Mouse (Mus musculus): ENCODE results near the gene Olfr1150-ps1. TPM values are rescaled to one million over a fixed set of nuclear protein-coding genes. Genes with fewer than 3 reads are reported as not detected.

The Olfr1150-ps1 gene
- not detected for polyA plus RNA-seq (2014; fragmentation: Illumina TruSeq; extraction: RNeasy Lipid Tissue Mini Kit (QIAGEN cat#74804); ENCODE audit: low read depth, low replicate concordance)

GRCm38 (mm10) chr2:87843693-87844092, at the start of gene Olfr1150-ps1:
TSS of gene Olfr1150-ps1 (plus strand) at chr2:87843993.

GRCm38 (mm10) chr2:87800292-87800691, 43.5 kb upstream of the Olfr1150-ps1 start, which contains the start of gene Olfr1143:
TSS of gene Olfr1143 (plus strand) at chr2:87800592.

GRCm38 (mm10) chr2:87809522-87809921, 34.3 kb upstream of the Olfr1150-ps1 start, which contains the start of gene Olfr1145:
TSS of gene Olfr1145 (plus strand) at chr2:87809822.

GRCm38 (mm10) chr2:87830233-87830632, 13.6 kb upstream of the Olfr1150-ps1 start, which contains the start of gene Olfr1148:
TSS of gene Olfr1148 (plus strand) at chr2:87830533.

GRCm38 (mm10) chr2:87855562-87855961, 11.8 kb downstream of the Olfr1150-ps1 start, which contains the start of gene Olfr1151:
TSS of gene Olfr1151 (plus strand) at chr2:87855862.

GRCm38 (mm10) chr2:87866192-87866591, 22.4 kb downstream of the Olfr1150-ps1 start, which contains the start of gene Olfr1152:
TSS of gene Olfr1152 (plus strand) at chr2:87866492.

GRCm38 (mm10) chr2:87894662-87895061, 50.9 kb downstream of the Olfr1150-ps1 start, which contains the start of gene Olfr1153:
TSS of gene Olfr1153 (plus strand) at chr2:87894962.

Other genes starting within 250 kb of the Olfr1150-ps1 start
- gene Olfr1130, start 237.8 kb upstream of the Olfr1150-ps1 start, polyA plus RNA-seq (2014; fragmentation: Illumina TruSeq; extraction: RNeasy Lipid Tissue Mini Kit (QIAGEN cat#74804); ENCODE audit: low read depth, low replicate concordance) = not detected
- not detected for gene Olfr1131, start 216.9 kb upstream of the Olfr1150-ps1 start, polyA plus RNA-seq (2014; fragmentation: Illumina TruSeq; extraction: RNeasy Lipid Tissue Mini Kit (QIAGEN cat#74804); ENCODE audit: low read depth, low replicate concordance)
- not detected for gene Olfr1132, start 206.5 kb upstream of the Olfr1150-ps1 start, polyA plus RNA-seq (2014; fragmentation: Illumina TruSeq; extraction: RNeasy Lipid Tissue Mini Kit (QIAGEN cat#74804); ENCODE audit: low read depth, low replicate concordance)
- not detected for gene Olfr1133, start 196.6 kb upstream of the Olfr1150-ps1 start, polyA plus RNA-seq (2014; fragmentation: Illumina TruSeq; extraction: RNeasy Lipid Tissue Mini Kit (QIAGEN cat#74804); ENCODE audit: low read depth, low replicate concordance)
- not detected for gene Olfr1134, start 185.5 kb upstream of the Olfr1150-ps1 start, polyA plus RNA-seq (2014; fragmentation: Illumina TruSeq; extraction: RNeasy Lipid Tissue Mini Kit (QIAGEN cat#74804); ENCODE audit: low read depth, low replicate concordance)
- gene Olfr1135, start 170.3 kb upstream of the Olfr1150-ps1 start, polyA plus RNA-seq (2014; fragmentation: Illumina TruSeq; extraction: RNeasy Lipid Tissue Mini Kit (QIAGEN cat#74804); ENCODE audit: low read depth, low replicate concordance) = not detected
- gene Olfr1136, start 150.0 kb upstream of the Olfr1150-ps1 start, polyA plus RNA-seq (2014; fragmentation: Illumina TruSeq; extraction: RNeasy Lipid Tissue Mini Kit (QIAGEN cat#74804); ENCODE audit: low read depth, low replicate concordance) = not detected
- gene Olfr1137, start 130.8 kb upstream of the Olfr1150-ps1 start, polyA plus RNA-seq (2014; fragmentation: Illumina TruSeq; extraction: RNeasy Lipid Tissue Mini Kit (QIAGEN cat#74804); ENCODE audit: low read depth, low replicate concordance) = not detected
- not detected for gene Olfr1138, start 104.0 kb upstream of the Olfr1150-ps1 start, polyA plus RNA-seq (2014; fragmentation: Illumina TruSeq; extraction: RNeasy Lipid Tissue Mini Kit (QIAGEN cat#74804); ENCODE audit: low read depth, low replicate concordance)
- gene Olfr1140, start 100.2 kb upstream of the Olfr1150-ps1 start, polyA plus RNA-seq (2014; fragmentation: Illumina TruSeq; extraction: RNeasy Lipid Tissue Mini Kit (QIAGEN cat#74804); ENCODE audit: low read depth, low replicate concordance) = not detected
- gene Olfr1141, start 90.0 kb upstream of the Olfr1150-ps1 start, polyA plus RNA-seq (2014; fragmentation: Illumina TruSeq; extraction: RNeasy Lipid Tissue Mini Kit (QIAGEN cat#74804); ENCODE audit: low read depth, low replicate concordance) = not detected
- gene Olfr152, start 64.5 kb upstream of the Olfr1150-ps1 start, polyA plus RNA-seq (2014; fragmentation: Illumina TruSeq; extraction: RNeasy Lipid Tissue Mini Kit (QIAGEN cat#74804); ENCODE audit: low read depth, low replicate concordance) = not detected
- not detected for gene Olfr1143, start 43.4 kb upstream of the Olfr1150-ps1 start, polyA plus RNA-seq (2014; fragmentation: Illumina TruSeq; extraction: RNeasy Lipid Tissue Mini Kit (QIAGEN cat#74804); ENCODE audit: low read depth, low replicate concordance)
- gene Olfr1145, start 34.2 kb upstream of the Olfr1150-ps1 start, polyA plus RNA-seq (2014; fragmentation: Illumina TruSeq; extraction: RNeasy Lipid Tissue Mini Kit (QIAGEN cat#74804); ENCODE audit: low read depth, low replicate concordance) = not detected
- not detected for gene Olfr1148, start 13.5 kb upstream of the Olfr1150-ps1 start, polyA plus RNA-seq (2014; fragmentation: Illumina TruSeq; extraction: RNeasy Lipid Tissue Mini Kit (QIAGEN cat#74804); ENCODE audit: low read depth, low replicate concordance)
- not detected for gene Olfr1151, start 11.9 kb downstream of the Olfr1150-ps1 start, polyA plus RNA-seq (2014; fragmentation: Illumina TruSeq; extraction: RNeasy Lipid Tissue Mini Kit (QIAGEN cat#74804); ENCODE audit: low read depth, low replicate concordance)
- gene Olfr1152, start 22.5 kb downstream of the Olfr1150-ps1 start, polyA plus RNA-seq (2014; fragmentation: Illumina TruSeq; extraction: RNeasy Lipid Tissue Mini Kit (QIAGEN cat#74804); ENCODE audit: low read depth, low replicate concordance) = 0.06 TPM
- 0.15 TPM for gene Olfr1153, start 51.0 kb downstream of the Olfr1150-ps1 start, polyA plus RNA-seq (2014; fragmentation: Illumina TruSeq; extraction: RNeasy Lipid Tissue Mini Kit (QIAGEN cat#74804); ENCODE audit: low read depth, low replicate concordance)
- gene Olfr1154, start 61.2 kb downstream of the Olfr1150-ps1 start, polyA plus RNA-seq (2014; fragmentation: Illumina TruSeq; extraction: RNeasy Lipid Tissue Mini Kit (QIAGEN cat#74804); ENCODE audit: low read depth, low replicate concordance) = not detected
- not detected for gene Olfr1155, start 101.1 kb downstream of the Olfr1150-ps1 start, polyA plus RNA-seq (2014; fragmentation: Illumina TruSeq; extraction: RNeasy Lipid Tissue Mini Kit (QIAGEN cat#74804); ENCODE audit: low read depth, low replicate concordance)
- not detected for gene Olfr1156, start 109.1 kb downstream of the Olfr1150-ps1 start, polyA plus RNA-seq (2014; fragmentation: Illumina TruSeq; extraction: RNeasy Lipid Tissue Mini Kit (QIAGEN cat#74804); ENCODE audit: low read depth, low replicate concordance)
- gene Olfr1157, start 124.3 kb downstream of the Olfr1150-ps1 start, polyA plus RNA-seq (2014; fragmentation: Illumina TruSeq; extraction: RNeasy Lipid Tissue Mini Kit (QIAGEN cat#74804); ENCODE audit: low read depth, low replicate concordance) = not detected
- gene Olfr74, start 130.7 kb downstream of the Olfr1150-ps1 start, polyA plus RNA-seq (2014; fragmentation: Illumina TruSeq; extraction: RNeasy Lipid Tissue Mini Kit (QIAGEN cat#74804); ENCODE audit: low read depth, low replicate concordance) = not detected
- not detected for gene Olfr1158, start 146.1 kb downstream of the Olfr1150-ps1 start, polyA plus RNA-seq (2014; fragmentation: Illumina TruSeq; extraction: RNeasy Lipid Tissue Mini Kit (QIAGEN cat#74804); ENCODE audit: low read depth, low replicate concordance)
- gene Olfr1160, start 164.3 kb downstream of the Olfr1150-ps1 start, polyA plus RNA-seq (2014; fragmentation: Illumina TruSeq; extraction: RNeasy Lipid Tissue Mini Kit (QIAGEN cat#74804); ENCODE audit: low read depth, low replicate concordance) = not detected
- gene Olfr1161, start 178.8 kb downstream of the Olfr1150-ps1 start, polyA plus RNA-seq (2014; fragmentation: Illumina TruSeq; extraction: RNeasy Lipid Tissue Mini Kit (QIAGEN cat#74804); ENCODE audit: low read depth, low replicate concordance) = not detected
- gene Olfr73, start 193.7 kb downstream of the Olfr1150-ps1 start, polyA plus RNA-seq (2014; fragmentation: Illumina TruSeq; extraction: RNeasy Lipid Tissue Mini Kit (QIAGEN cat#74804); ENCODE audit: low read depth, low replicate concordance) = not detected
- gene Olfr1162, start 207.1 kb downstream of the Olfr1150-ps1 start, polyA plus RNA-seq (2014; fragmentation: Illumina TruSeq; extraction: RNeasy Lipid Tissue Mini Kit (QIAGEN cat#74804); ENCODE audit: low read depth, low replicate concordance) = not detected
- gene Olfr1163, start 227.8 kb downstream of the Olfr1150-ps1 start, polyA plus RNA-seq (2014; fragmentation: Illumina TruSeq; extraction: RNeasy Lipid Tissue Mini Kit (QIAGEN cat#74804); ENCODE audit: low read depth, low replicate concordance) = not detected
- not detected for gene Olfr1164, start 250.0 kb downstream of the Olfr1150-ps1 start, polyA plus RNA-seq (2014; fragmentation: Illumina TruSeq; extraction: RNeasy Lipid Tissue Mini Kit (QIAGEN cat#74804); ENCODE audit: low read depth, low replicate concordance)